Comparison of ENCODE assay signal across 8 mouse cellular contexts in the genomic region with DNA sequence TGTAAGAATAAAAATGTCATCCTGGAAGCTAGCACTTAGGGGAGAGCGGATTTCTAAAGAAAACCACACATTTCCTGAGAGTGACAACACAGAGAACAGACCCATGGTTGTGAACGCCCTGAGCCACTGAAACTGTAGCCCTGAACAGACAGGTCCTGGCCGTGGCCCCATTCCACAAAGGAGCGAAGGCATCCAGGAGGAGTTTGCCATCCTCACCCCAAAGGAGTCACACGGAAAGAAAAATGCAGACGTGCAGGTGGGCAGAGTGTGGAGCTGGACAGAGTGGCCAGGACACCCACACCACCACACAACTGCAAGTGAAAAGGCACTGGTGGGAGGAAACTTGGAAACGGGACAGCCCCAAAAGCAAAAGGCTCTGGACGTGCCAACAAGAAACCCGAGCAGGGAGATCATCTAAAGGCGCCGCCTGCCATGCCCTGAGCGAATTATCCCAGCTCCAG.
A peak's percentile ranks its signal among the peaks of the same experiment; 100 is the strongest.
DNase-seq lines count a peak whose midpoint lies in the region; ATAC-seq and TF ChIP-seq lines count a peak whose summit lies in the region.

No protein-coding gene starts in this region.

- peak overlapping the region; percentile 60 for H3K27ac ChIP-seq in hindbrain, postnatal 0 days
- H3K27ac ChIP-seq in hindbrain, embryonic 13.5 days: no peak overlapping the region
- H3K27ac ChIP-seq in liver, embryonic 11.5 days (ENCODE audit: low read depth, low read length): no peak overlapping the region
- no peak overlapping the region for H3K27ac ChIP-seq in hindbrain, embryonic 12.5 days

- H3K9ac ChIP-seq in hindbrain, postnatal 0 days (replicated peaks; ENCODE audit: low read length): no peak overlapping the region
- H3K9ac ChIP-seq in hindbrain, embryonic 13.5 days: no peak overlapping the region
- no peak overlapping the region for H3K9ac ChIP-seq in liver, embryonic 11.5 days (ENCODE audit: low read depth, low read length)
- no peak overlapping the region for H3K9ac ChIP-seq in hindbrain, embryonic 12.5 days

- H3K9me3 ChIP-seq in hindbrain, postnatal 0 days (ENCODE audit: low read length): no peaks in the 10 kb centered on the region
- H3K9me3 ChIP-seq in hindbrain, embryonic 13.5 days: no peaks in the 10 kb centered on the region
- H3K9me3 ChIP-seq in liver, embryonic 11.5 days (ENCODE audit: control insufficient read depth, low read length): no peaks in the 10 kb centered on the region
- H3K9me3 ChIP-seq in hindbrain, embryonic 12.5 days (replicated peaks): no peaks in the 10 kb centered on the region

- no peaks in the 10 kb centered on the region for H3K36me3 ChIP-seq in hindbrain, postnatal 0 days (ENCODE audit: insufficient read depth, low read length)
- no peaks in the 10 kb centered on the region for H3K36me3 ChIP-seq in hindbrain, embryonic 13.5 days
- no peaks in the 10 kb centered on the region for H3K36me3 ChIP-seq in liver, embryonic 11.5 days (ENCODE audit: control insufficient read depth, insufficient read depth, low read length)
- no peaks in the 10 kb centered on the region for H3K36me3 ChIP-seq in hindbrain, embryonic 12.5 days

- no peak overlapping the region for H3K4me2 ChIP-seq in hindbrain, postnatal 0 days (ENCODE audit: low read depth, low read length)
- no peak overlapping the region for H3K4me2 ChIP-seq in hindbrain, embryonic 13.5 days
- H3K4me2 ChIP-seq in liver, embryonic 11.5 days: no peak overlapping the region
- H3K4me2 ChIP-seq in hindbrain, embryonic 12.5 days (replicated peaks): no peak overlapping the region

- no peaks in the 10 kb centered on the region for H3K27me3 ChIP-seq in hindbrain, postnatal 0 days (ENCODE audit: insufficient read depth, low read length)
- no peaks in the 10 kb centered on the region for H3K27me3 ChIP-seq in hindbrain, embryonic 13.5 days
- no peaks in the 10 kb centered on the region for H3K27me3 ChIP-seq in liver, embryonic 11.5 days (replicated peaks; ENCODE audit: control insufficient read depth, insufficient read depth, low read length)
- no peaks in the 10 kb centered on the region for H3K27me3 ChIP-seq in hindbrain, embryonic 12.5 days

- 44% methylated on average over 12 of the region's 12 CpGs for WGBS in hindbrain, postnatal 0 days
- 85% methylated on average over 12 of the region's 12 CpGs for WGBS in hindbrain, embryonic 13.5 days
- 56% methylated on average over 12 of the region's 12 CpGs for WGBS in liver, embryonic 11.5 days
- 83% methylated on average over 12 of the region's 12 CpGs for WGBS in hindbrain, embryonic 12.5 days

- H3K4me3 ChIP-seq in hindbrain, postnatal 0 days (ENCODE audit: low read length): no peak overlapping the region
- no peak overlapping the region for H3K4me3 ChIP-seq in hindbrain, embryonic 13.5 days
- H3K4me3 ChIP-seq in liver, embryonic 11.5 days (ENCODE audit: low read depth, low read length): no peak overlapping the region
- H3K4me3 ChIP-seq in hindbrain, embryonic 12.5 days: no peak overlapping the region

- peak; percentile 67 for DNase-seq in hindbrain, postnatal 0 days (ENCODE audit: low spot score)
- peak; percentile 66 for DNase-seq in NIH3T3 (ENCODE audit: low read depth)
- peak; percentile 82 for DNase-seq in gastrocnemius, adult 18-20 months (ENCODE audit: low spot score)
- peak; percentile 37 for DNase-seq in kidney, postnatal 10 days
- no peak for DNase-seq in liver, embryonic 11.5 days (ENCODE audit: low spot score)
- DNase-seq in B cell, adult 2 months: no peak

- peaks cover 56% of the 10 kb centered on the region for H3K4me1 ChIP-seq in hindbrain, postnatal 0 days (ENCODE audit: insufficient read depth, low read length)
- H3K4me1 ChIP-seq in hindbrain, embryonic 13.5 days (replicated peaks): peaks cover 74% of the 10 kb centered on the region
- peaks cover 3% of the 10 kb centered on the region; the same call in 1 of the 2 replicates for H3K4me1 ChIP-seq in liver, embryonic 11.5 days (replicated peaks; ENCODE audit: control insufficient read depth, insufficient read depth, low read length)
- peaks cover 74% of the 10 kb centered on the region for H3K4me1 ChIP-seq in hindbrain, embryonic 12.5 days

- ATAC-seq in hindbrain, postnatal 0 days: no peak
- no peak for ATAC-seq in hindbrain, embryonic 13.5 days (ENCODE audit: low FRiP score)
- ATAC-seq in liver, embryonic 11.5 days (replicated peaks; ENCODE audit: low FRiP score): no peak
- no peak for ATAC-seq in hindbrain, embryonic 12.5 days (ENCODE audit: low FRiP score)

- TF ChIP-seq CTCF in hindbrain, postnatal 0 days (IDR thresholded peaks at IDR 0.05; ENCODE audit: low read depth): no peak

Comparison
In these comparisons a context has a peak if more than half of its experiments do, and no peak if none do; other contexts are left out.
1. DNase-seq: peak in hindbrain, postnatal 0 days (single experiment), NIH3T3 (single experiment), gastrocnemius, adult 18-20 months (single experiment) and kidney, postnatal 10 days (single experiment); none in liver, embryonic 11.5 days (single experiment) and B cell, adult 2 months (0 of 2).